Mouse (Mus musculus) layer of hippocampus, postnatal 36 days (tissue): Measurements from ENCODE around the gene Efnb3. TPM values are rescaled to one million over a fixed set of nuclear protein-coding genes. Genes with fewer than 3 reads are reported as not detected.
A peak's percentile ranks its signal among the peaks of the same experiment; 100 is the strongest.
"Not testable (repeated sequence)": the region's sequence is repeated elsewhere in the genome, so short reads cannot be mapped to it uniquely, and the experiment has no call there.

ENCODE experiments used
- DNase-seq, 2 experiments: peaks; one replicate each; pipeline ENCODE4 v3.0.0; 2022
- total RNA-seq, 2 experiments: library from RNA; stranded (reverse); gene quantifications; 2 replicates each; pipeline ENCODE4 v1.2.3; 2021

Efnb3 gene
- total RNA-seq, 2 experiments from 2014 or later = 120 to 121 TPM

DNA sequence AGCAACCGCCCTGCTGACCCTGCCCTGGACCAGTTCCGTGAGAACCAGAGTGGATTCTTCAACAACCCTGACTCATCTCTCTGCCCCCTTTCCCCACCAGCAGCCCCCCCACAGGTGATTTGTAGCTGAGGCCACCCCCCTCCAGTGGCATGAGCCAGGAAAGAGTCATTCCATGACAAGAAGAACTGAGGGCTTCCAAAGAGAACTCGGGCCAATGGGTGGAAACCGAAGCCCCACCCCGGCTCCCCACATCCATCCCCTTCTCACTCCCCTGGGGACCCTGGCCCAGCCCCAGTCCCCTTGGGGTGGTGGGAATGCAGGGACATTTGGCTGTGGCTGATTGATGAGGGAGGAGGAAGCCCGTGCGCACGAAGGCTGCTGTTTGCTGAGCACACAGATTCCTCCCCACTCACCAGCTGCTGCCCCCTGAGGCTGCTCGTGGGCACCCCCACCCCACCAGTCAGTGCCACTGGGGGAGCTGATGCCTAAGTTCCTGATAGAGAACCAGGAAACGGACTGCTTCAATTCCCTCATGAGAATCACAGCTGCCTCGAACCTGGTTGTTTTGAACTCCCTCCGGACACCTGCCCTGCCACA, 10.8 kb downstream of the Efnb3 start, which contains the start of gene Dnah2:
Dnah2 (minus strand) TSS at position 51 of the 597 bp plus-strand sequence.
- peak in 1 of 2 experiments; percentile 40 for DNase-seq

DNA sequence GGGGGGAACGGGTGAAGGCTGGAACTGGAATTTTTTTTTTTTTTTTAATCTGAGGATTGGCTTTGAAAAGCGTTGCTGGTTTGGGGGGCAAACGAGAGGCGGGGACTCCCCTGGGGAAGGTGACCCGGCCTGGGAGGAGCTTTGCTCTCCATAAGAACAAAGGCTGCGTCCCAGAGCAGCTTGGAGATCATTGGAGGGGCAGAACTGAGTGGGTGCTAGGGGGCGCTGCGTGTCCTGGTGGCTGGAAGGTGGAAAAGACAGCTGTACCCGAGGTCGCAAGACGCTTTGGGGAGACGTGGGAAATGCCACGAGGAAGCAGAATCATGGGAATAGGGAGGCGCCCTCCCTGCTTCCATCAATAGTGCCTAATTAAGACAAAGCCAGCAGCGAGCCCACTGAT, 12.9 kb downstream of the Efnb3 start:
- peak in 1 of 2 experiments; percentile 53 for DNase-seq

DNA sequence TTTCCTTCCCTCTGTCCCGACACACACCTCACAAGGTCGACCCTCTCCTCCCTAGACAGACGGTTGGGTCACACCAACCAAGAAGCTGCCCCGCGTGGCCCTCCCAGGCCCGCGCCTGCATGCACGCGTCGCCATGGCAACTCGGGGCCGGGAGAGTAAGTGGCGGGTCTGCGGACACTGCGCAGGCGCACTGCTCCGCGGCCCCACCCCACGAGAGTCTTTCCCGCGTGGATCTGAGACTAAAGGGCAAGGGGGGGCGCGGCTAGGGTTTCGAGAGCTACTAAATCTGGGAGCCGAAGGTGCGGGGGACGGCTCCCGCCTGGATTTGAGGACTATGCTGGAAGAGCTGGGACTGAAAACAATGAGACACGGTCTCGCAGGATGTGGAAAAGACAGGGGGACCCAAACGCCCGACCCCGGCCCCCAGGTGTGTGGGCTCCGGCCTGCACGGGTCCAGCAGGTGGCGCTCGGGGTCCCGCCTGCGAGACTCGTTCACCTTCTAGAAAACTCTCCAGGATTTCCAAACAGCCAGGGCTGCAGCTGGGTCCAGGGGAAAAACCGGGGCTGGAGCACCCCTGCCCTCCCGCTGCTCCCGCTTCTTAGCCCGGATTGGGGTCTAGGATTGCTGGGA, 13.5 kb downstream of the Efnb3 start:
- peak; percentile 75 to 81 for DNase-seq

DNA sequence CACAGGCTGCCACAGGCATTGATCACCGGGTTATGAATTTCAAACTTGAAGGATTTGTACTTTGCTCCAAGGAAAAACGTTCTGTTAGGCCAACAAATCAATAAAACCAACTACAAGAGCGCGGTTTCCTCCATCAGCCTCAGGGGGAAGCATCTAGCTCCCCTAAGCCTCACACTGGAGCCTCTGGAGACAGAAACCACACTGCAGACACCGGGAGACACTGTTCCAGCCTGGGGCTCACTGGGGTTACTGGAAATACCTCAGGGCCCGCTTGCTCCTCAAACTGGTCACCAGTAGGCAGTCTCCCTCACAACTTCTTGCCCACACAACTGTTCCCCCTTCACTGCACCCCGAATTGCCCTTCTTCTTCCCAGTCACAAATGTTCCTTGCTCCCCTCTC, 14.0 kb downstream of the Efnb3 start:
- DNase-seq = no peak

DNA sequence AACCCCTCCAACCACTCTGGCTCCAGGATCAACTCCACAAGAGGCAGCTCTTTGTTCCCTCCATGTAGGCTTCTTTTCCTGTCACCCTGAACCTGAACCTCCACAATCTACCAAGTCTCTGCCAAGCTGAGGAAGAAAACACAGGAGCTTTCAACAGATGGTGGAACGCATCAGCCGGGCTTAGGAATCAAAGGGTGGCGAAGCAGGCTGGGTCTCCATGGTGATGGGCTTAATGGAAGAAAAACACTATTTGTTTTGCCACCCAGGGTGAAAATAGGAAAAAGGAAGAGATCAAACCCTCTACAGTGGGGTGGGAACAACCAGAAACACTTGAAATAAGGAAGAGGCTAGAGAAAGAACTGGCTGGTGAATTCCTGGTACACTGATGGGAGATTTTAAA, 16.4 kb downstream of the Efnb3 start:
- DNase-seq = no peak

DNA sequence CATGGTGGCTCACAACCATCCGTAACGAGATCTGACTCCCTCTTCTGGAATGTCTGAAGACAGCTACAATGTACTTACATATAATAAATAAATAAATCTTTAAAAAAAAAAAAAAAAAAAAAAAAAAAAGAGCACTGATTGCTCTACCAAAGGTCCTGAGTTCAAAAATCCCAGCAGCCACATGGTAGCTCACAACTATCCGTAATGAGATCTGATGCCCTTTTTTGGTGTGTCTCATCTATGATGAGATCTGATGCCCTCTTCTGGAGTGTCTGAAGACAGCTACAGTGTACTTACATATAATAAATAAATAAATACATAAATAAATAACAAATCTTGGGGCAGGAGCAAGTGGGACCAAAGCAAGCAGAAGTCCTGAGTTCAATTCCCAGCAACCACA, 18.3 kb downstream of the Efnb3 start:
- not testable (repeated sequence) for DNase-seq

DNA sequence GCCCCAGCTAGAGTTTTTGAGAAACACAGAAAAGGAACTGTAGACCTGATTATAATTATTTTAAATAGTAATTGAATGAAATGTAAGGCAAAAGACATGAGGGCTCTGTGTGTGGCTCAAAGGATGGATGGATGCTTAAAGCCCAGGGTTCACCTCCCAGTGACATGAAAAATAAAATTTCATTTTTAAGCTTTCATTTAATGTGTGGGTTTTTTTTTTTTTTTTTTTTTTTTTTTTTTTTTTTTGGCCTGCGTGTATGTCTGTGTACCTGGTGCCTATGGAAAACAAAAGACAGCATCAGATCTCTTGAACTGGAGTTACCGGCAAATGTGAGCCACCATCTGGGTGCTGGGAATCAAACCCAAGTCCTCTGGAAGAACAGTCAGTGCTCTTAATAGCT, 19.3 kb downstream of the Efnb3 start:
- DNase-seq = no peak

DNA sequence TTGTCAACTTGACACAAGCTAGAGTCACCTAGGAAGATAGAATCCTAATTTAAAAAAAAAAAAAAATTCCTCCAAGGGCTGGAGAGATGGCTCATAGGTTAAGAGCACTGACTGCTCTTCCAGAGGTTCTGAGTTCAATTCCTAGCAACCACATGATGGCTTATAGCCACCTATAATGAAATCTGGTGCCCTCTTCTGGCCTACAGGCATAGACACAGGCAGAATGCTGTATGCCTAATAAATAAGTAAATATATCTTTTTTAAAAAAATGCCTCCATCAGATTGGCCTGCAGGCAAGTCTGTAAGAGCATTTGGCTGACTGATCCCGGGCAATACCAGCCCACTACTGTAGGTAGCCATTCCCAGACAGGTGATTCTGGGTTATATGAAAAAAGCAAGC, 25.0 kb downstream of the Efnb3 start:
- DNase-seq = no peak

DNA sequence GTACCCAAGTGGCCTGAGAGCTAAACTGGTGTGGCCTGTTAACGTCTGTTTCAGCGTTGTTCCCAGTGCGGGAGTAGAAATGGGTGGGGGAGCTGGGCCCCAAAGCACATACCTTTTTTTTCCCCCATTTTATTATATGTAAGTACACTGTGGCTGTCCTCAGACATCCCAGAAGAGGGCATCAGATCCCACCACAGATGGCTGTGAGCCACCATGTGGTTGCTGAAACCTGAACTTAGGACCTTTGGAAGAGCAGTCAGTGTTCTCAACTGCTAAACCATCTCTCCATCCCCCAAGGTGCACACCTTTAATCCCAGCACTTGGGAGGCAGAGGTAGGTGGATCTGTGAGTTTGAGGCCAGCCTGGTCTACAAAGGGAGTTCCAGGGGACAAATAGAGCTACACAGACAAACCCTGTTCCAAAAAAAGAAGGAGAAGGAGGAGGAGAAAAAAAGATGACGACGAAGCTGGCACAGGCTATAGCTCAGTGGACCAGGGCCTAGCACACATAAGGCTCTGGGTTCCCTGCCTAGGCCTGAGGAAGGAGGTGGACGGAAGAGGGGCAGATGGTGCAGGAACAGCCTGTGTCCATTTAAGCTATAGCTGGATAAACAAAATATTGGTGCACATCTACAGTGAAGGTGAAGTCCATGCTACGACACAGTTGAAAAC, 27.4 kb downstream of the Efnb3 start:
- no peak for DNase-seq

DNA sequence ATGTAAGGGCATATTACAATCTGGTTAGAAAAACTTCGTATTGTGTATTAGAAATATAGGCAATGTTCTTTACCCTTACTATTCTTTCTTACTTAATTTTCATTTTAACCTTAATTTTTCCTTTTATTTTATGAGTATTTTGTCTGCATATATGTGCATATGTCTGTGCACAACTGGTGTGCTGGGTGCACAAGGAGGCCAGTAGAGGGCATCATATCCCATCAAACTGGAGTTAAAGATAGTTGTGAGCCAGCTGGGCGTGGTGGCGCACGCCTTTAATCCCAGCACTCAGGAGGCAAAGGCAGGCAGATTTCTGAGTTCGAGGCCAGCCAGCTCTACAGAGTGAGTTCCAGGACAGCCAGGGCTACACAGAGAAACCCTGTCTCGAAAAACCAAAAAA, 29.2 kb downstream of the Efnb3 start:
- not testable (repeated sequence) for DNase-seq

DNA sequence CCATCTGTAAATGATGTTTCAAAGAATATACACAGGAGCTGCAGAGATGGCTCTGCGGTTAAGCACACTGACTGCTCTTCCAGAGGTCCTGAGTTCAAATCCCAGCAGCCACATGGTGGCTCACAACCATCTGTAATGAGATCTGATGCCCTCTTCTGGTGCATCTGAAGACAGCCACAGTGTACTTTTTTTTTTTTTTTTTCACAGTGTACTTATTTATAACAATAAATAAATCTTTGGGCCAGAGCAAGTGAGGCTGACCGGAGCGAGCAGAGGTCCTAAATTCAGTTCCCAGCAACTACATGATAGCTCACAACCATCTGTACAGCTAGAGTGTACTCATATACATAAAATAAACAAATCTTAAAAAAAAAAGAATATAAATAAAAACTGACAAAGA, 29.7 kb downstream of the Efnb3 start:
- not testable (repeated sequence) for DNase-seq

DNA sequence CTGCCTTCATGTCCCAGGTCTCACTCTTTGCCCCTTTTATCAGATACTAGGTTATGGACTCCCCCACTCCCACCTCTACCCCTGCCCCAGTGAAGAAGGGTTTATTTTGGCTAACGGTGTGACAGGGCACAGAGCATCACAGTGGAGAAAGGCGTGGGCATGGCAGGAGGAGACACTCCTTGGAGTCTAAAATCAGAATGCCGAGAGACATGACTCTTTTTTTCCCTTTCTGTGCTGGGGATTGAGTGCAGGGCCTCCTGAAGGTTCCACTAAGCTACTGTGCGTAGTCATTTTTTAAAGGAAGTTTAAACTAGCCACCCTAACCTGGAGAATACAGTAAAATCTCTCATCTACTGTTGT, 32.0 kb downstream of the Efnb3 start:
- no peak for DNase-seq

DNA sequence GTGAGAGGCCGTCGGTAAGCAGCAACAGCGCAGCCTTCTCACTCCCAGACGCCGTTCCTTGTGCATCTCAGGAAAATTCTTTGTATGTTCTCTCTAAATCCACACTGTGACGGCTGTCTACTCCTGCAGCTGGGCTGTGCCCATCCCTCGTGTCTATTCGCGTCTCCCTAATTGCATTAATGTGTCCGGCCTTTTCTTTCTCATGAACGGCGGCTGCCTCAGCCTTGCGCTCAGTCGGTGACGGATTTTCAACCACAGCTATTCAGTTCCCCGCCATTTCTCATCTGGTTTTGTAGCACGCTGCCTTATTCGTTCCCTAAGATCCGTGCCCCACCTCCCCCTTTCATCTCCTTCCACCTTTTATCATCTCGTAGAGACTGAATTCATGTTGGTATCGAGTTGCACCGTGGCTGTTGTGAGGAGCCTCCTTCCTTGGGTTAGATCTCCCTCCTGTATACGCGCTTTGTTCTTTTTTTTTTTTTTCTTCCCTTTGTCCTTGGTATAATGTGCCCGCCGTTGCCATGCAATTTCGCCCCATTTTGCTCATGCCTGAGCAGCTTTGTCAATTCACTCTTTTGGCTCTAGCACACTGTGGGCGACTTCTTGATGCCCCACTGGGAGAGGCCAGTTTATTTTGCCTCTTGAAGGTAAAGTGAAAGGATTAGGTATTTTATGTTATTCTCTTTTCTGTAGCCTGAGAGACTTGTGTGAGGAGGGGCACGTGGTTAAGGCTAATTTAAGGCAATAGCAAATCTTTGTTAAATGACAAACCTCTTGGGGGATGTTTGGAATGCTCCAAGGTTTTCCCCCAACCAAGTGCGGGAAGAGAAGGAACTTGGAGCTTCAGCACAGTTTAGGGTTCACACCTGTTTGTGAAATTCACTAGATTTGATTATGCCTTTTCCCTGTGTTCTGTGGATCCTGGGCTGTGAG, 32.6 kb downstream of the Efnb3 start:
- DNase-seq = peak in 1 of 2 experiments; percentile 32

DNA sequence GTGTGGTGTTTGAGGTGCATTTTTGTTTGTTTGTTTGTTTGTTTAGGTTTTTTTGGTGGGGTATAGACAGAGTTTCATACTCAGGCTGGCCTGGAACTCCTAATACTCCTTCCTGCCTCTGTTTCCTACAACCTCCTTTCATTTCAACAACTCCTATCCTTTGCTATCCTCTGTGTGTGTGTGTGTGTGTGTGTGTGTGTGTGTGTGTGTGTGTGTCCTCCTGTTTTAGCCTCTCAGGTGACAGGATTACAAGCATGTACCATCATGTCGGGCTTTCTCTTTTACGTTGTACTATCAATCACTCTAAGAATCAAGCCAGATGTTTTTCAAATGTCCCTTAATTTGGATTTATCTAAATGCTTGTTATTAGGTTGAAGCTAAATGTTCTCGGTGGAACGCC, 33.4 kb downstream of the Efnb3 start:
- no peak for DNase-seq

DNA sequence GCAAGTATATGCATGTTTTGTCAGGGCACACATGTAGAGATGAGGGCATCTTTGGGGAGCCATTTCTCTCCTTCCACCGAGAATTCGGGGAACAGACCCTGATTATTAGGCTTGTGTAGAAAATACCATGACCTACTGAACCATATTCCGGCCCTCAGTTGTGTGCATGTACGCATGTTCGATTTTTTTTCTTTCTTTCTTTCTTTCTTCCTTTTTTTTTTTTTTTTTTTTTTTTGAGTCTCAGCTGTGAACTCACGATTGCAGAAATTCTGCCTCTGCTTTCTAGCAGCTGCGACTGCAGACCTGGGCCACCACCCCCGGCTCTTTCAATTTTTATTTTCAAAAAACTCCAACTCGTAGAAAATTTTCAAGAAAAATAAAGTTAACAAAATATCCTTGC, 34.3 kb downstream of the Efnb3 start:
- no peak for DNase-seq

DNA sequence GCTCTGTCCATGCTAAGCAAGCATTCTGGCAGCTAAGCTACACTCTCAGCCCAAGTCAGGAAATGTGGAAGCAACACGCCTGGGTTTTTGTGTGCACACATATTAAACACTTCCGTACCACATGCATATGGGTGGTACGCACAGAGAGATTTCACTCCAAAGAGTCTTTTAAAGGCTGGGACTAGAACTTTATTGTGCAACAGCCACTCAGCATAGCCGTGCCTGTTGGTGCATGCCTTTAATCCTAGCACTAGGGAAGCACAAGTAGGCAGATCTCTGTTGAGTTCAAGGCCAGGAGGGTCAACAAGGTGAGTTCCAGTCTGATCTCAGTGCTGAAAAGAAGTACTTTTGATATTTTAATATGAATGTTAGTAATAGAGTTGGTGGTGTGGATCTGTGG, 36.4 kb downstream of the Efnb3 start:
- DNase-seq = no peak

DNA sequence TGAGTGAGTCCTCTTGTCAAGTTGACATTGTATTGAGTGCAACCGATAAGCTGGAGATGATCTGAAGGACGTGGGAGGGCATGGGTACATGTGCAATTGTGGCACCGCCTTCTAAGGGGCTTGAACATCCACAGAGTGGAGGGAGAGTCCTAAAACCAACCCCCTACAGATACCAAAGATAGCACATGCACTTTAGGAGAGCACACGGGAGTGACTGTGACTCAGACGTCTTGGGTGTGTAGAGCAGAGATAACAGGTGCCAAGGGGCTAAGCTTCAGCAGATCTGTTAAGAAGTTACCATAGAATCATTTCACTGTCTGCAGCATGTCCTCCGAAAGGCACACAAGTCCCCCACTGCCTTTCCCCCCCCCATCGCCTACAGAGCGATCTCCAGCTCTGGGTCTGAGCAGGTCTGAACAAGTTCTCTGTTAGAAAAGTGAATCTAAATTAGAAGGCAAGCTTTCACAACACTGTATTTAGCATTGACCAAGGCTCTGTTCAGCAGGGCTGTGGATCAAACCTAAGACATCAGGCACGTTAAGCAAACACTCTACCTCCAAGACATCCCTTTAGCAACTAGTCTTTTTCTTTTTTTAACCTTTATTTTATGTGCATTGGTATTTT, 38.4 kb downstream of the Efnb3 start:
- no peak for DNase-seq

DNA sequence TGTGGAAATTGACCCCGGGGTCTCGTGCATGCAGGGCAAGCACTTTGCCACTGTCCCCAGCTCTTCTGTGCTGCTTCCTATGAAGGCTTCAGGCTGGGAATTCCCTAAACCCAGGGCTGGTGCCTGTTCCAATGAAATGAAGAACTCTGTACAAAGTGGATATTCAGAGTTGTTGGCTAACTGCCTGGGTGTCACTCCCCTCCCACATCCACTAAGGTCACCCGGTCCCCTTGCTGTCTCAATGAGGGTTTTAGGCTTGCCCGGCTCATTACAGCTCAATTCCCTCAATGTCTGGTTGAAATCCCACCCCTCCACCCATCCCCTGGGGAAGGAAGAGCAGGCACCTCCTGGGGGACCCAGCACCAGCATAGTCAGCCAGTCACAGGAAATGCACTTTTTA, 40.0 kb downstream of the Efnb3 start:
- DNase-seq = no peak

DNA sequence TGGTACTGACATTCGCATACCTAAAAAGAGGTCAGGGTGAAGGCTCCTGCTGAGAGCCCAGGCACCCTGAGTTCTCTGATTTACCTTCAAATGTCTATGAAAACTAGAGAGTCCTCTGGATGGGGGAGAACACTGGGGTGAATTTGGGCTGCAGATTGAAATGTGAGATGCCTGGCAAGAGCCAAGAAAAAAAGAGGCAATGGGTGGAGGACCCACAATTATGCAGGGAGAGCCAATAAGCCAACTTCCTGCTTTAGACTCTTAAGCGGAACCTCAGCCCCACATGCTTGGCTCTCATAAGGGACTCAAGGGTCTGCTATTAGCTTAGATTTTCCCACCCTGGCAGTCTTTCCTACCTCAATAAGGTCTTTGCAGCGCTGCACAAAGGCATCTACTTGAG, 43.3 kb downstream of the Efnb3 start:
- DNase-seq = no peak

DNA sequence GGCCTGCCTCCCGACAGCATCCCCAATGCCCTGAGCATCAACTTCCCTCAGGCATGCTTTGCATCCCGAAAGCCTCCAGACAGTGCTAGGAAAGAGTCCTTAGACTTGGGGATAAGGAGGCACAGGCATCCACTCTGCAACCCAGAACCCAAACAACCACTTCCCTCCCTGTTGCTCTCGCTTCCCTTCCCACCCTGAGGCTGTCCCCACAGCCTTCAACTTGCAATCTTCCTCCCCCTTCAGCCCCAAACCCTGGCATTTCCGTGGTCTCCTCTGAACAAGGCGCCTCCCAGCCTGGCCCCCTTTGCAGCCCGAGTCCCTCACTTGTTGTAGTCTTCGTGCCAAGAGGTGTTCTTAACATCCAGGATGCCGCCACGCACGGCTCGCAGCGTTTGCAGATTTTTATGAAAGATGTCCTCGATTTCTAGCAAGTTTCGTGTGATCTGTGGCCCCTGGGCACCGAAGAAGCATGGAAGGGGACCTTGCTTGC, 43.8 kb downstream of the Efnb3 start:
- no peak for DNase-seq

DNA sequence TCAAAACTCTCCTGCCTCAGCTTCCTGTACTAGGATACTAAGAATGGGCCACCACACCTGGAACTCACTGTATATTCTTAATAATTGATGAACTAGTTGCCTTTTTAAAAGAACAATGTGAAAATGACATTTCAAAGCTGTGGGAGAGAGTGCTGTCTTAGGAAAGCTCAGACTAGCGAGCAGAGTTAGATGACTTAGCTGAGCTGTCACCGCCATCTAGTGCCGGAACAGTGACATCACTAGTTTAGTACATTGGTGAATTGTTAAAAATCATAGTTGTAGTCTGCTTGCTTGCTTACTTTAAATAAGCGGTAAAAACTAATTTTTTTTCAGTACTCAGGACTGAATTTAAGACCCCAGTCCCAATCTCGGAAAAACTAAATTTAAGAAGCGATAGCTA, 46.2 kb downstream of the Efnb3 start:
- peak; percentile 28 to 57 for DNase-seq

DNA sequence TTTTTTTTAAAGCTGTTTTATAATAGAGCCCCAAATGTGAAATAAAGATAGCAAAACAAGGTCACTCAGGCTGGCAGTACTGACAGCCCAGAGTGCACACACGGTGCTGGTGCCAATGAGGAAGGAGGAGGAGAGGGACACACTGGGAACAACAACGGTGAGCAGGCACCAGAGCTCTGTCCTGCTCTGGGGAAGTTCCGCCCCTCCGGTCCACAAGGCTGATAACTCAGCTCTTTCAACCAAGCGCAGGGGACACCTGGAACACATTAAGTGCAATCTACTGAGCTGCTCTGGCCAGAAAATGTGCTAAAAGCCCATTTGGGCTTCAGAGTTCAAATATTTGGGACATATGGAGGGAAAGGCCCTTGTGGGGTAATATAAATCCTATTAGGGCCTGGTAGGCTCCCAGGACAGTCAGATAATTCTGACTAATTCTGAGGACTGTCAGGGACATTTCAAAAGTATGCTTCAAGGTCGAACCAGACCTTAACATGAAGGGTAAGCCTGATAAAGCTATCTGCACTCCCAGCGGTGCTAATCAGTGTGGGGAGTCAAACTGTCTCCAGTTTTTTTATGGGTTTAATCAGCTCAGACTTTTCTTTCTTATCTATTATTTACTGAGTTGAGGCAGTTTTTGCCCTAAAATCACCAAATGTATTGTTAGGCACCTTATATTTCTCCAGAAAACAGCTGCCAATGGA, 49.1 kb downstream of the Efnb3 start:
- DNase-seq = no peak
